Mouse (Mus musculus) lung, embryonic 16.5 days (tissue): ENCODE data around the gene Tpmt. TPM values are rescaled to one million over a fixed set of nuclear protein-coding genes. Genes with fewer than 3 reads are reported as not detected.

Source experiments
- ATAC-seq: fragments of 200-750 bp; cut with Nextera tagmentation; 2 replicates; pipeline ENCODE4 v1.8.0; 2017; ENCODE audit warnings: low read depth, mild to moderate bottlenecking, moderate library complexity
- H3K27ac ChIP-seq: fragments of 300-500 bp; sonication (generic); 2 replicates; pipeline ENCODE4 v1.5.1; 2014; ENCODE audit warnings: mild to moderate bottlenecking, control low read depth, low read length
- H3K27me3 ChIP-seq: fragments of 300-500 bp; sonication (generic); 2 replicates; pipeline ENCODE4 v1.6.1; 2014; ENCODE audit warnings: low read depth, low read length, mixed read lengths; ENCODE audit not compliant: control insufficient read depth, insufficient read depth
- H3K36me3 ChIP-seq: fragments of 300-500 bp; sonication (generic); 2 replicates; pipeline ENCODE4 v1.6.1; 2014; ENCODE audit warnings: low read length; ENCODE audit not compliant: control insufficient read depth, insufficient read depth
- H3K4me1 ChIP-seq: fragments of 300-500 bp; sonication (generic); replicated peaks from 2 replicates; pipeline ENCODE4 v1.6.1; 2014; ENCODE audit warnings: low read length, mixed read lengths; ENCODE audit not compliant: control insufficient read depth, insufficient read depth
- H3K4me2 ChIP-seq: fragments of 300-500 bp; sonication (generic); 2 replicates; pipeline ENCODE4 v1.6.1; 2014; ENCODE audit warnings: low read depth, low read length, control low read depth
- H3K4me3 ChIP-seq: fragments of 300-500 bp; sonication (generic); 2 replicates; pipeline ENCODE4 v1.5.1; 2014; ENCODE audit warnings: mild to moderate bottlenecking, low read length, control low read depth
- H3K9ac ChIP-seq: fragments of 300-500 bp; sonication (generic); 2 replicates; pipeline ENCODE4 v1.6.1; 2014; ENCODE audit warnings: low read length, control low read depth
- H3K9me3 ChIP-seq: fragments of 300-500 bp; sonication (generic); 2 replicates; pipeline ENCODE4 v1.6.1; 2016; ENCODE audit warnings: low read length; ENCODE audit not compliant: control insufficient read depth
- WGBS: fragments of 180-500 bp; shearing (Covaris S2); extraction: QIAGEN DNeasy Blood & Tissue Kit; methylation state at CpG from one replicate; pipeline ENCODE4 v1.1.7; 2014; 5-methylcytosine and 5-hydroxymethylcytosine counted together
- polyA plus RNA-seq: library from polyadenylated mRNA; unstranded; fragments of >200 nt; fragmentation: Nextera tagmentation; extraction: Ambion mirVana; gene quantifications from 2 replicates; pipeline ENCODE4 v1.2.1, GENCODE M21; 2015

Tpmt gene
- polyA plus RNA-seq, 1 experiment from 2014 or later: 22.6 TPM

GRCm38 (mm10) chr13:46975031-46975551, 69.4 kb downstream of the Tpmt start:
- Histone ChIP-seq H3K36me3 (no peaks in the 10 kb centered on the region), H3K9me3 (no peaks in the 10 kb centered on the region), H3K4me2 (peak overlapping the region; percentile 37), H3K27ac (peak overlapping the region; percentile 36; the same call in 1 of the 2 replicates), H3K27me3 (no peaks in the 10 kb centered on the region), H3K4me3 (0 out of 2 replicates have a peak overlapping the region, but pooled peaks have one; percentile 3), H3K9ac (no peak overlapping the region), H3K4me1 (peaks cover 19% of the 10 kb centered on the region)
- 36% methylated on average over 14 of the region's 14 CpGs for WGBS
- ATAC-seq: peak; percentile 36; the same call in 1 of the 2 replicates

Other genes with a start within 250 kb of the Tpmt start
- gene Kif13a, start 114.9 kb downstream of the Tpmt start, polyA plus RNA-seq: 11.7 and 12.6 TPM in 2 replicates
- gene Nhlrc1, start 29.9 kb downstream of the Tpmt start, polyA plus RNA-seq: 2.6 and 2.8 TPM in 2 replicates
- 10.7 and 11.5 TPM in 2 replicates for gene Kdm1b, start 1.2 kb downstream of the Tpmt start, polyA plus RNA-seq
- gene Dek, start 61.5 kb upstream of the Tpmt start, polyA plus RNA-seq: 221 and 256 TPM in 2 replicates
- gene Rnf144b, start 77.9 kb upstream of the Tpmt start, polyA plus RNA-seq: 1.4 and 1.5 TPM in 2 replicates